Mouse (Mus musculus) neural tube, embryonic 12.5 days (tissue): ENCODE measurements around the gene Akr7a5. TPM values are rescaled to one million over a fixed set of nuclear protein-coding genes. Genes with fewer than 3 reads are reported as not detected.
A peak's percentile ranks its signal among the peaks of the same experiment; 100 is the strongest.

Experiments
- ATAC-seq: fragments of 200-750 bp; cut with Nextera tagmentation; 2 replicates; pipeline ENCODE4 v1.8.0; 2017; ENCODE audit warnings: low read depth, mild to moderate bottlenecking, moderate TSS enrichment, moderate library complexity; ENCODE audit not compliant: low FRiP score
- H3K27ac ChIP-seq: fragments of 300-500 bp; sonication (generic); 2 replicates; pipeline ENCODE4 v1.5.1; 2016
- H3K27me3 ChIP-seq: fragments of 300-500 bp; sonication (generic); replicated peaks from 2 replicates; pipeline ENCODE4 v1.6.1; 2016; ENCODE audit warnings: mild to moderate bottlenecking
- H3K36me3 ChIP-seq: fragments of 300-500 bp; sonication (generic); 2 replicates; pipeline ENCODE4 v1.6.1; 2016; ENCODE audit warnings: mild to moderate bottlenecking
- H3K4me1 ChIP-seq: fragments of 300-500 bp; sonication (generic); 2 replicates; pipeline ENCODE4 v1.6.1; 2016
- H3K4me2 ChIP-seq: fragments of 300-500 bp; sonication (generic); replicated peaks from 2 replicates; pipeline ENCODE4 v1.6.1; 2016; ENCODE audit warnings: mild to moderate bottlenecking
- H3K4me3 ChIP-seq: fragments of 300-500 bp; sonication (generic); 2 replicates; pipeline ENCODE4 v1.5.1; 2016
- H3K9ac ChIP-seq: fragments of 300-500 bp; sonication (generic); 2 replicates; pipeline ENCODE4 v1.6.1; 2016; ENCODE audit warnings: mild to moderate bottlenecking
- H3K9me3 ChIP-seq: fragments of 300-500 bp; sonication (generic); 2 replicates; pipeline ENCODE4 v1.6.1; 2016; ENCODE audit warnings: mild to moderate bottlenecking
- WGBS: fragments of 180-500 bp; shearing (Covaris S2); methylation state at CpG from one replicate; pipeline ENCODE4 v1.1.7; 2016; 5-methylcytosine and 5-hydroxymethylcytosine counted together
- polyA plus RNA-seq: library from polyadenylated mRNA; unstranded; fragments of >200 nt; fragmentation: Nextera tagmentation; extraction: Ambion mirVana; gene quantifications from 2 replicates; pipeline ENCODE4 v1.2.1, GENCODE M21; 2016

Gene Akr7a5
- polyA plus RNA-seq, 1 experiment from 2014 or later, result 62.8 TPM

- 63% methylated on average over 33 of the region's 33 CpGs for WGBS
- Histone ChIP-seq H3K9me3 (no peaks in the 10 kb centered on the region), H3K27ac (no peak overlapping the region), H3K36me3 (no peaks in the 10 kb centered on the region), H3K4me2 (no peak overlapping the region), H3K27me3 (peaks cover 6% of the 10 kb centered on the region), H3K9ac (no peak overlapping the region), H3K4me3 (no peak overlapping the region), H3K4me1 (no peaks in the 10 kb centered on the region)
- no peak for ATAC-seq
These were observed 27.6 kb downstream of the Akr7a5 start for GRCm38 (mm10) chr4:139338145-139338544.

- H3K4me2 ChIP-seq, result no peak overlapping the region
- H3K36me3 ChIP-seq, result peaks cover 11% of the 10 kb centered on the region
- H3K4me3 ChIP-seq, result no peak overlapping the region
- H3K27ac ChIP-seq, result no peak overlapping the region
- no peak overlapping the region for H3K9ac ChIP-seq
- 88% methylated on average over 4 of the region's 4 CpGs for WGBS
- ATAC-seq, result no peak
- H3K27me3 ChIP-seq, result peaks cover 6% of the 10 kb centered on the region
- H3K4me1 ChIP-seq, result no peaks in the 10 kb centered on the region
- no peaks in the 10 kb centered on the region for H3K9me3 ChIP-seq
These were observed 30.3 kb downstream of the Akr7a5 start for GRCm38 (mm10) chr4:139340835-139341234.

GRCm38 (mm10) chr4:139341556-139342233 is 31.2 kb downstream of the Akr7a5 start:
- no peak for ATAC-seq
- Histone ChIP-seq H3K4me1 (no peaks in the 10 kb centered on the region), H3K4me3 (no peak overlapping the region), H3K9me3 (no peaks in the 10 kb centered on the region), H3K36me3 (peaks cover 19% of the 10 kb centered on the region), H3K4me2 (no peak overlapping the region), H3K27ac (no peak overlapping the region), H3K27me3 (peaks cover 5% of the 10 kb centered on the region), H3K9ac (no peak overlapping the region)
- 77% methylated on average over 7 of the region's 7 CpGs for WGBS

- Histone ChIP-seq H3K27ac (no peak overlapping the region), H3K36me3 (peaks cover 40% of the 10 kb centered on the region), H3K4me3 (no peak overlapping the region), H3K4me2 (no peak overlapping the region), H3K4me1 (no peaks in the 10 kb centered on the region), H3K9me3 (no peaks in the 10 kb centered on the region), H3K9ac (no peak overlapping the region), H3K27me3 (no peaks in the 10 kb centered on the region)
- no peak for ATAC-seq
- 84% methylated on average over 5 of the region's 5 CpGs for WGBS
These were observed 33.2 kb downstream of the Akr7a5 start for GRCm38 (mm10) chr4:139343718-139344117.

GRCm38 (mm10) chr4:139345416-139346019 is 35.0 kb downstream of the Akr7a5 start:
- ATAC-seq, result no peak
- H3K4me2 ChIP-seq, result no peak overlapping the region
- WGBS, result 78% methylated on average over 23 of the region's 23 CpGs
- H3K4me1 ChIP-seq, result peaks cover 3% of the 10 kb centered on the region; the same call in 1 of the 2 replicates
- no peak overlapping the region for H3K9ac ChIP-seq
- no peaks in the 10 kb centered on the region for H3K27me3 ChIP-seq
- peaks cover 53% of the 10 kb centered on the region for H3K36me3 ChIP-seq
- H3K9me3 ChIP-seq, result no peaks in the 10 kb centered on the region
- no peak overlapping the region for H3K27ac ChIP-seq
- no peak overlapping the region for H3K4me3 ChIP-seq

GRCm38 (mm10) chr4:139351931-139352711 is 41.6 kb downstream of the Akr7a5 start, which contains the start of the genes Mrto4, Emc1 and Ubr4:
TSS of gene Mrto4 (minus strand) at chr4:139352576.
TSS of gene Emc1 (plus strand) at chr4:139352587.
TSS of gene Ubr4 (plus strand) at chr4:139352609.
- peak; percentile 95 for ATAC-seq
- peaks cover 21% of the 10 kb centered on the region for H3K4me1 ChIP-seq
- H3K9me3 ChIP-seq, result no peaks in the 10 kb centered on the region
- peak within 1 kb of the TSS; percentile 90 for H3K27ac ChIP-seq
- H3K4me3 ChIP-seq, result peak within 1 kb of the TSS; percentile 88
- H3K36me3 ChIP-seq, result peaks cover 53% of the 10 kb centered on the region
- no peaks in the 10 kb centered on the region for H3K27me3 ChIP-seq
- H3K4me2 ChIP-seq, result peak within 1 kb of the TSS; percentile 91
- WGBS, result under 1% methylated on average over 64 of the region's 64 CpGs
- peak within 1 kb of the TSS; percentile 90 for H3K9ac ChIP-seq

GRCm38 (mm10) chr4:139352832-139353231 is 42.3 kb downstream of the Akr7a5 start:
- Histone ChIP-seq H3K36me3 (peaks cover 53% of the 10 kb centered on the region), H3K9ac (peak overlapping the region; percentile 90), H3K4me2 (peak overlapping the region; percentile 91), H3K4me1 (peaks cover 21% of the 10 kb centered on the region), H3K9me3 (no peaks in the 10 kb centered on the region), H3K27me3 (no peaks in the 10 kb centered on the region), H3K4me3 (peak overlapping the region; percentile 88), H3K27ac (peak overlapping the region; percentile 90; the same call in 1 of the 2 replicates)
- ATAC-seq, result peak; percentile 52
- WGBS, result 2% methylated on average over 7 of the region's 7 CpGs

GRCm38 (mm10) chr4:139357211-139357610 is 46.7 kb downstream of the Akr7a5 start:
- H3K36me3 ChIP-seq, result peaks cover 74% of the 10 kb centered on the region
- H3K27ac ChIP-seq, result no peak overlapping the region
- H3K4me3 ChIP-seq, result no peak overlapping the region
- H3K4me1 ChIP-seq, result peaks cover 5% of the 10 kb centered on the region
- 91% methylated on average over 3 of the region's 3 CpGs for WGBS
- no peaks in the 10 kb centered on the region for H3K9me3 ChIP-seq
- no peak overlapping the region for H3K4me2 ChIP-seq
- H3K9ac ChIP-seq, result no peak overlapping the region
- no peak for ATAC-seq
- H3K27me3 ChIP-seq, result no peaks in the 10 kb centered on the region

- Histone ChIP-seq H3K4me3 (no peak overlapping the region), H3K36me3 (peaks cover 94% of the 10 kb centered on the region), H3K9me3 (no peaks in the 10 kb centered on the region), H3K9ac (no peak overlapping the region), H3K27me3 (no peaks in the 10 kb centered on the region), H3K4me1 (no peaks in the 10 kb centered on the region), H3K4me2 (no peak overlapping the region), H3K27ac (no peak overlapping the region)
- 92% methylated on average over 11 of the region's 11 CpGs for WGBS
- no peak for ATAC-seq
These were observed 50.4 kb downstream of the Akr7a5 start for GRCm38 (mm10) chr4:139360761-139361548.

- H3K4me2 ChIP-seq, result no peak overlapping the region
- 95% methylated on average over 3 of the region's 3 CpGs for WGBS
- ATAC-seq, result no peak
- no peak overlapping the region for H3K9ac ChIP-seq
- H3K27ac ChIP-seq, result no peak overlapping the region
- H3K4me1 ChIP-seq, result no peaks in the 10 kb centered on the region
- H3K36me3 ChIP-seq, result peaks cover 95% of the 10 kb centered on the region
- H3K27me3 ChIP-seq, result no peaks in the 10 kb centered on the region
- H3K9me3 ChIP-seq, result no peaks in the 10 kb centered on the region
- no peak overlapping the region for H3K4me3 ChIP-seq
These were observed 56.8 kb downstream of the Akr7a5 start for GRCm38 (mm10) chr4:139367336-139367735.
